Mouse (Mus musculus) cerebellum, postnatal 4 days (tissue): Measurements from ENCODE around the gene Lrfn5.

Source experiments
- DNase-seq, 2 experiments: peaks; one replicate each; pipeline ENCODE4 v3.0.0; 2022; ENCODE audit warnings: low spot score in 2 of 2, mixed read lengths in 1 of 2

The Lrfn5 gene

GRCm38 (mm10) chr12:61522829-61523370 is at the start of gene Lrfn5:
Gene Lrfn5, plus strand, starts transcription at chr12:61523150.
- DNase-seq, result peak in 1 of 2 experiments; percentile 68

DNA sequence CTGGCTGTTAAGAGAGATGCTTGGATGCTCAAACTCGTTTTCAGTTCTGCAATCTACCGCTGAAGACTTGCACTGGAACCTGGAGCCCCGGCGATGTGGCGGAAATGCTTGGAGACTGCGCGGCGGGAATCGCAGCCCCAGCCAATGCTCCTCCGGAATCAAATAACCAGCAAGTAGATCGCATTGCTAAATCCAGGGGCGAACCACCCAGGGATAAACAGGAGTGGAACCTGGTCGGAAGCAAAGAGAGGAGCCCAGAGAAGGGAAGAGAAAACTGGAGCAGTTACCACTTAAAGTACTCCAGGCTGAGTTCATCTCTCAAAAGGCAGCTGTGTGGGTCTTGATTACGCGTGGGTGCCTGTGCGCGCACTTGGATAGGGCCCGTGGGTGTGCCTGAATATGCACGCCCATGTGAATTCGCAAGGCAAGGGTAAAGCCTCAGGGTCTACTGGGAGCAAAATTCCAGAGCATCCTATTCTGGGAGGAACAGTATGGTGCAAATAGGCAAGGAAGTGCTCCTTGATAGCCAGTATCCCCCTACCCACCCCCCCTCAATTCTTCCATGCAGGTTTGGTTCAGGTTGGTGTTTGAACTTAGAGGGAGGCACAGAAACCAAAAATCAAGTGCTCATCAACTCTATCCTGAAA is 1.3 kb upstream of the Lrfn5 start:
- DNase-seq, result peak in 1 of 2 experiments; percentile 10

DNA sequence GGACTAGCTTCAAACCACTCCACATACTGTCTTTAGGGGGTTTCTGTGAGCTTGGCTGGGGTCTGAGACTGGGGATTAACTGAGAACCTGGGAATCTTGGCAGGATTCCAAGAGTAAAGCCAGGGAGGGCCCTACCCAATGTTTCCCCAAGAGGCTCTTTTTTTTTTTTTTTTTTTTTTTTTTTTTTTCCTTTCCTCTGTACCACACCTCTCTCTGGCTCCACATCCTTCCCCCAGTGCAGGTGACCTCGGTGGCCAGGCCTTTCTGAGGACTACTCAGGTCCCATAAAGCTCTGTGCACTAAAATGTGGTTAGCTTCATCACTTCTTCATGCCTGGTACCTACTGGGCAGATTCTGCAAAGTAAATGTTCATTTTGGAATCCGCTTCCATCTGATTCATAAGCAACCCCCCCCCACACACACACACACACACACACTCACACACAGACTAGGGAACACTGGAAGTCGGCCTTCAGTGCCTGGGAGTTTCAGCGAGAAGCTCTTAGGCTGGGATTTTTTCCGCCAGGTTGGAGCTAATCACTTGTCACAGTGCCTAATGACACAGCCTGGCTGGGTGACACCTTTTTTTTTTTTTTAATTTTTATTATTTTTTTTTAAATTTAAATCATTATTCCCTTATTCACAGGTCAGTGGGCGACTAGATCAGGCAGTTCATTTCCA is 662 bp upstream of the Lrfn5 start:
- DNase-seq, result peak in 1 of 2 experiments; percentile 12

DNA sequence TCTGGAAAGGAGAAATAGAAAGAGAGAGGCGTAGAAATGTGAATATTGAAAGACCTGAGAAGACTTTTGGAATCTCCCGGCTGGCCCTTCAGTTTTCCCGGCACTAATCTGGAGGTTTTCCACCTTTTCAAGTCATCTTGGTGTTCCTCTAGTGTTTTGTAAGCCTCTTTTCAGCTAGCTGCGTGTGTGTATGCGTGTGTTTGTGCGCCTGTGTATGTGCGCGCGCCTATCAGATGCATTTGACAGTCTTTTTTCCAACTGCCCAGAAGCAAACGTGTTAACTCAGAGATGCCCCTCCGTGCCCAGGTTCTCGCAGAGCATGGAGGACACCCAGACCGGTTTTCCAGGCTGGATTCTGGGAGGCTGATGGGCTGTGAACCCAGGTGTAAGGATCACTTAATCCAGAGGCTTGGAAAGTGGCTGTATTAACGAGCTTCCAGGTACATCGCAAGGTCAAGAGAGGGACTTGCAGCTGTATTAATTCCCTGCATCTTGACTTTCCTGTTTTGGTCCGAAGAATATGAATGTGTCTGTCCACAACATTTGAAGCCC is 757 bp downstream of the Lrfn5 start:
- DNase-seq, result peak in 1 of 2 experiments; percentile 12

- peak in 1 of 2 experiments; percentile 28 for DNase-seq
Observed at GRCm38 (mm10) chr12:61524183-61524651, 1.3 kb downstream of the Lrfn5 start.

GRCm38 (mm10) chr12:61526199-61526598 is 3.2 kb downstream of the Lrfn5 start:
- peak; percentile 47 to 62 for DNase-seq

DNA sequence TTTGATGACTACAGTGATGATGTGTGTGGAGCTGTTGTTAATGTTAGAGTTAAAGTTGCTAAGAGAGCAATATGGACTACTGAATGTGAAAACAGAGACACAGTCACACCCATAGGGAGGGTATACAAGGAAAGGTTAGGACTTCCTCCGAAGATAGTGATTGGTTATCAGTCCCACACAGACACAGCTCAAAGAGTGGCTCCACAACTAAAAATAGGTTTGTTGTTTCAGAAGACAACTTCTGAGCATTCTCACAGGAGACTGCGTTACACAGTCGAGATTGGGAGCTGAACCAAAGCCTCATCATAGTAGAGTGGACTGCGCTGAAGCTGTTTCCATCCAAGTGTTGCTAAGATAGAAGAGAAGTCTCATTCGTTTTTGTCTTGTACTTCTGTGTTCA is 57.0 kb downstream of the Lrfn5 start:
- DNase-seq, result no peak

GRCm38 (mm10) chr12:61600305-61600704 is 77.4 kb downstream of the Lrfn5 start:
- no peak for DNase-seq

- no peak for DNase-seq
Observed at GRCm38 (mm10) chr12:61607871-61608270, 84.9 kb downstream of the Lrfn5 start.

GRCm38 (mm10) chr12:61610081-61610480 is 87.1 kb downstream of the Lrfn5 start:
- no peak for DNase-seq

DNA sequence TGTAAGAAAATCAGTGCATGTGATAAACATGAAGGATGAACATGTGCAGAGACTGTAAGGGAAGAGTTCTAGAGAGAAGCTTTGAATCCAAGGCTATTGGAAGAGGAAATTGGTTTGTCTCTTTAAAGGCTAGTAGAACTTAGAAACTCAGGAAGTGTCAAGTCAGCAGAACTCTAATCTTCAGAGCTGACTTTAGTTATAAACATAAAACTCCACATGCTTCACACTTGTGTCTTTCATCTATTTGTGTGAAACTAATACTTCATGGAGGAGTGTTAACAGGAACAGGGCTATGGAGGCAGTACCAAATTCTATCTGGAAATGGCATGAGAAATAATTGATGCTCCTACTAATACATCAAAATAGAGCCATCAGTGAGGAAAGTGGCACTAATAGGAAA is 101.6 kb downstream of the Lrfn5 start:
- no peak for DNase-seq

DNA sequence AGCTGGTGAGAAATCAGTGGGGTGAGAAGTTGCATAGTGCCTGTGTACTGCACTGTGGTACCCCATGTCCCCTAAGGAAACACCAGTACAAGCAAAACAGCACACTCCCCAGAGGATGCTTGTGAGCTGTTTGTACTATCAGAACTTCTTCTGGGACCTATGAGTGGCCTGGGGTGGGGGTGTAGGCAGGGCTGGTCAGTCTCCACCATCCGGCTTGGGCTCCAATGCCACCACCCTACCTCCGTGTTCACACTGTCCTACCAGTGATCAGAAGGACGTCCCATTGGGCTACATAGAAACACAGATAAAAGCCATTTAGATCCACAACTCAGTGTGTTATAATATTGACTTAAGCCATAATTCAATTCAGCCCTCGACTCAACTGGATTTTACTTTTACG is 131.4 kb downstream of the Lrfn5 start:
- no peak for DNase-seq

GRCm38 (mm10) chr12:61723158-61723557 is 200.2 kb downstream of the Lrfn5 start:
- DNase-seq, result no peak

DNA sequence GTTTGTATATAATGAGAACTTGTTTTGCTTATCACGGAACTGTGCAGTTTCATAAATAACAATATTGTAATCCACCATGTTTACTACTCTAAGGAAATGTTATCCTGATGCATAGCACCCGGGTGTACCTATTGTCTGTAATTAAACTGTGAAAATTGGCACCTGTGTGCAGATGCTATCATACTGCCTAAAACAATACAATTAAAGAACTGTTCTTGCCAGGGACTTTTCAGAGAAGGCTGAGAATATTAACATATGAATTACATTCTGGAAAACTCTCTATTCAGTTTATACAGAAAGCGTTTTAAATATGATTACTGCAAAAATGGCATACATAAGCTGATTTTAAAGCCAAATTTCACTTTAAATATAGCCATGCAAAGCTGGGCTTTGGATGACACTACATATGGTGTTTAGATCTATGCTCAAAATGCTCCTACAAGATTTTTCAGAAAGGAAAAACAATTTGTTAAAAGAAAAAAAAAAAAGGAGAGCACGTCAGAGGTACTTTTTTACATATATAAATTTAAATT is 284.2 kb downstream of the Lrfn5 start:
- DNase-seq, result no peak

DNA sequence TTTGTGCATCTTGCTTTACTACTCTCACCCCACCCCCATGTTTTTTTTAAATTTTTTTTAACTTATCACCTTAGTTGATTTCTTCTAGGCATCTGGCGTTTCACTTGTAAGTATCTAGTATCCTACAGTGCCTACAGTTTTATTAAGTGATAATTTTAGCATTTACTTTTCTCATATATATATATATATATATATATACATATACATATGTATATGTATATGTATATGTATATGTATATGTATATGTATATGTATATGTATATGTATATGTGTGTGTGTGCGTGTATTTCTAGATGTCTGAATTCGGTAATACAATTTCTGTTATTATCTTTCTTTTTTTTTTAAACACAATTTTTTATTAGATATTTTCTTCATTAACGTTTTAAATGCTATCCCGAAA is 300.7 kb downstream of the Lrfn5 start:
- DNase-seq, result no peak

DNA sequence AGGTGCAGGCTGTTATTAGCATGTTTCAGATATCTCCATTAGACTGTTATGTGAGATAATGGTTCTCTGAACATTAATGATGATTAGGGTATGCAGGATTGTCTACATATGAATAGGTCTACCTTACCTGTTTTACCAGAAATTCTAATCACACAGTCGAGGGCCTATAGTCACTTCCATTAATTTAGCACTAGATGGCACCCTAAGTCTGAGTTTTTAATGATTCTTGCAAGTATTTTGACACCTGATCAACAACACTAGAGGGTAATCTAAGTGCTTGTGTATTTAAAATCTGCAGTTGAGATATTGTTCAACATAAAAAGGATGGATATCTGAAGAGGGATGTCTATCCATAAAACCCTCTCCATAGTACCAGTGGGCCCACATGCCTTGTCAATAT is 303.4 kb downstream of the Lrfn5 start:
- no peak for DNase-seq

GRCm38 (mm10) chr12:61842599-61843291 is 319.8 kb downstream of the Lrfn5 start:
- no peak for DNase-seq

DNA sequence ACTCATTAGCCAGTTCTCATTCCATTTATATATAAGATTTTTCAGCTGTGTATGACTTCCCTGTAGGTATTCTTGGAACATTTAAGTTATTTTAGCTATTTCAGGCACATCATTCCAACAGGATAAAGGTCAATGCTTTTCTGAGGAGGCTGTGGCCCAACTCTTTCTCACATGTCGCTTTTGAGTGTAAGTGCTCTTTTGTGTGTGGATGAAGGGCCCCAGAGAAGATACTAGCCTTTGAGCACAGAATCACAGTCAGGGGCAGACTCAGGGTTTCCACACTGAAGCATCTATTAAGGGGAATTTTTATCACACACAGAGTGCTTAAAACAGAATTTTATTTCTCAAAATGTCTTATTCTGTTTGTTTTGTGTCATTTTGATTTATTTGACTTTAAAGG is 331.2 kb downstream of the Lrfn5 start:
- DNase-seq, result no peak
